14 mouse cellular contexts compared by ENCODE assay signal in the genomic region with DNA sequence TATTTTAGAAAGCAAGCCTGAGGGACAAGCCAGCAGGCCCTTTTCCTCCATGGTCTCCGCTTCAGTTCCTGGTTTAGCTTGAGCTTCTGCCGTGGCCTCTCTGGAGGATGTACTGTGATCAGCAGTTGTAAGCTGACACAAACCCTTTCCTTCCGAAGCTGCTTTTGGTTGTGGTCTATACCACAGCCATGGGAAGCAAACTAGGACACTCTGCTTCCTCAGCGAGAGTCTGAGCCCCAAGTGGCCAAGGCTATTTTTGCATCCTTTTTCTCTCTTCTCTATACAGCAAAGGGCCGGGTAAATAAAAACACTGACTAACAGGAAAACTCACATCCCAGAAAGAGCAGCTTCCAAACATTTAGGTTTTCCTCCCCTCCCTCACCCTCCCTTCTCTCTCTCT. TPM values are rescaled to one million over a fixed set of nuclear protein-coding genes. Genes with fewer than 3 reads are reported as not detected.
A peak's percentile ranks its signal among the peaks of the same experiment; 100 is the strongest.
DNase-seq lines count a peak whose midpoint lies in the region; ATAC-seq and TF ChIP-seq lines count a peak whose summit lies in the region.
"Had no signal": no experiment of that assay in that cellular context is flagged by ENCODE, and none has a peak within 500 bp of the region (broad histone marks: within the 10 kb centered on the region; RNA-seq: fewer than 3 reads in every experiment).

No protein-coding gene starts in this region.

- in situ Hi-C loops in CH12.LX (cut with MboI; ENCODE audit: low pct_ligation_motif_present, low pct_unique_long_range_greater_than_20kb, low sequenced_read_pairs): no loop called here

- H3K79me2 ChIP-seq in CH12.LX (replicated peaks; ENCODE audit: control insufficient read depth, extremely low read depth, insufficient read depth, poor library complexity, severe bottlenecking): no peaks in the 10 kb centered on the region

- no peak overlapping the region for H3K4me2 ChIP-seq in CH12.LX (ENCODE audit: insufficient read depth, low read depth, poor library complexity, severe bottlenecking)
- H3K4me2 ChIP-seq: limb, embryonic 12.5 days; midbrain, embryonic 13.5 days; stomach, embryonic 15.5 days had no signal

- peaks cover 2% of the 10 kb centered on the region for H3K9me3 ChIP-seq in CH12.LX (replicated peaks; ENCODE audit: low read length)
- H3K9me3 ChIP-seq: limb, embryonic 12.5 days; midbrain, embryonic 13.5 days; stomach, embryonic 15.5 days had no signal

- no peak; the same call in 1 of the 2 replicates for TF ChIP-seq RAD21 in CH12.LX (IDR thresholded peaks at IDR 0.05; ENCODE audit: low read depth, low read length)

- H3K4me1 ChIP-seq in CH12.LX (ENCODE audit: control insufficient read depth in 1 of 2, insufficient read depth in 2 of 2): peaks cover 11 to 37% of the 10 kb centered on the region in 2 experiments

- H3K36me3 ChIP-seq in CH12.LX (replicated peaks in 1 of 2; ENCODE audit: control insufficient read depth in 1 of 2, insufficient read depth in 1 of 2, low read length in 1 of 2): no peaks in the 10 kb centered on the region
- H3K36me3 ChIP-seq: limb, embryonic 12.5 days; midbrain, embryonic 13.5 days; stomach, embryonic 15.5 days had no signal

- H3K4me3 ChIP-seq in gastrocnemius, adult 2 months: no peak overlapping the region
- H3K4me3 ChIP-seq in CH12.LX (replicated peaks in 1 of 3; ENCODE audit: low read depth in 2 of 3, low read length in 2 of 3, poor library complexity in 1 of 3): no peak overlapping the region
- H3K4me3 ChIP-seq: erythroblast, embryonic 14.5 days; limb, embryonic 12.5 days; midbrain, embryonic 13.5 days; stomach, embryonic 15.5 days had no signal

- intact Hi-C loops in gastrocnemius, adult 2 months (cut with DNase I): no loop called here
- intact Hi-C loops in left cerebral cortex, postnatal 14 days (cut with DNase I): no loop called here

- ATAC-seq in megakaryocyte, adult 5-6 weeks (ENCODE audit: poor library complexity, severe bottlenecking): peak; percentile 53
- ATAC-seq: midbrain, embryonic 13.5 days had no signal

- no peaks in the 10 kb centered on the region for H3K27me3 ChIP-seq in CH12.LX (replicated peaks)
- H3K27me3 ChIP-seq: limb, embryonic 12.5 days; midbrain, embryonic 13.5 days; stomach, embryonic 15.5 days had no signal

- H3K9ac ChIP-seq in CH12.LX (ENCODE audit: insufficient read depth, low read depth): no peak overlapping the region
- H3K9ac ChIP-seq: limb, embryonic 12.5 days; midbrain, embryonic 13.5 days; stomach, embryonic 15.5 days had no signal

- TF ChIP-seq POLR2A in CH12.LX (IDR thresholded peaks at IDR 0.05; ENCODE audit: low read depth, low read length): no peak

- dilution Hi-C loops in CH12.LX (cut with MboI; ENCODE audit: extremely low pct_ligation_motif_present, extremely low pct_unique_long_range_greater_than_20kb, low sequenced_read_pairs): no loop called here

- DNase-seq in gastrocnemius, adult 2 months: no peak
- no peak for DNase-seq in gastrocnemius, postnatal 25 days
- DNase-seq in left cerebral cortex, postnatal 14 days (ENCODE audit: low spot score in 2 of 2): peak; percentile 33 to 49
- DNase-seq in left cerebral cortex, adult 8-10 months (ENCODE audit: low spot score in 2 of 2): no peak
- DNase-seq in CH12.LX (ENCODE audit: extremely low read depth): no peak
- no peak for DNase-seq in spleen, adult 18-20 months
- DNase-seq in c-Kit-positive CD71-positive TER-119-positive erythroid progenitor cells, embryonic 14.5 days (ENCODE audit: low spot score): no peak
- DNase-seq: kidney, adult 8-10 months had no signal

- TF ChIP-seq CTCF in gastrocnemius, adult 2 months (IDR thresholded peaks at IDR 0.05): peak; percentile 20; the same call in 1 of the 2 replicates
- TF ChIP-seq CTCF in CH12.LX (conservative IDR thresholded peaks at IDR 0.05 in 1 of 2, IDR thresholded peaks at IDR 0.05 in 1 of 2; ENCODE audit: low read depth in 2 of 2, low read length in 2 of 2): peak; percentile 19 to 40; a peak in 2 of 4 replicates

- TF ChIP-seq EP300 in CH12.LX (IDR thresholded peaks at IDR 0.05; ENCODE audit: low read length): no peak

- no peak overlapping the region for H3K27ac ChIP-seq in gastrocnemius, adult 2 months
- no peak overlapping the region for H3K27ac ChIP-seq in CH12.LX (ENCODE audit: insufficient read depth, low read depth)
- H3K27ac ChIP-seq: limb, embryonic 12.5 days; midbrain, embryonic 13.5 days; stomach, embryonic 15.5 days had no signal

TF ChIP-seq in CH12.LX, 34 proteins besides CTCF, POLR2A, EP300 and RAD21:
- no peak for TF ChIP-seq NELFE (IDR thresholded peaks at IDR 0.05; ENCODE audit: low read depth, low read length)
- no peak for TF ChIP-seq ELF1 (IDR thresholded peaks at IDR 0.05; ENCODE audit: low read depth, low read length)
- TF ChIP-seq ZC3H11A (IDR thresholded peaks at IDR 0.05; ENCODE audit: low read depth, low read length): no peak
- no peak for TF ChIP-seq RCOR1 (conservative IDR thresholded peaks at IDR 0.05; ENCODE audit: low read depth, low read length)
- TF ChIP-seq TCF12 (IDR thresholded peaks at IDR 0.05; ENCODE audit: low read depth, low read length): no peak
- no peak for TF ChIP-seq MAFK (IDR thresholded peaks at IDR 0.05; ENCODE audit: insufficient replicate concordance, low read length)
- TF ChIP-seq NRF1 (IDR thresholded peaks at IDR 0.05; ENCODE audit: low read depth, low read length): no peak
- TF ChIP-seq USF1 (IDR thresholded peaks at IDR 0.05; ENCODE audit: low read depth, low read length): no peak
- no peak for TF ChIP-seq ZKSCAN1 (IDR thresholded peaks at IDR 0.05; ENCODE audit: borderline replicate concordance, low read depth, low read length)
- TF ChIP-seq MXI1 (IDR thresholded peaks at IDR 0.05; ENCODE audit: low read depth, low read length): no peak

RNA-seq across cellular contexts. Expression of a gene that starts 1.8 kb away (rescaled TPM):
- not detected for total RNA-seq in gastrocnemius, adult 2 months (2021)
- under 1 TPM in 1 of 2 experiments, not detected in 1; 0.54 TPM for total RNA-seq in gastrocnemius, postnatal 25 days (2021)
- 1 to 10 TPM; 5.1 to 5.3 TPM for total RNA-seq in left cerebral cortex, postnatal 14 days (2021)
- total RNA-seq in left cerebral cortex, adult 8-10 months (2022): 10 to 100 TPM in 1 of 4 experiments, 1 to 10 TPM in 3; 5.5 to 10.1 (median 8.7) TPM
- 0.38 and 1.4 TPM in 2 replicates for total RNA-seq in CH12.LX (2012; rRNA removed)
- 0.70 and 0.81 TPM in 2 replicates for total RNA-seq in CH12.LX (2014; rRNA removed)
- 1.1 and 1.5 TPM in 2 replicates for polyA plus RNA-seq in CH12.LX (2012; ENCODE audit: insufficient read length, low read depth)
- not detected in 2 replicates for total RNA-seq in megakaryocyte, adult 5-6 weeks (2015)
- total RNA-seq in megakaryocyte, adult 5-6 weeks (2017): 0.11 TPM in 1 of 2 replicates, not detected in the other
- polyA plus RNA-seq: erythroblast, embryonic 14.5 days had no signal

RNA-seq across cellular contexts. Expression of a gene that starts 30.1 kb away (rescaled TPM):
- 10 to 100 TPM; 41.7 to 51.3 TPM for total RNA-seq in gastrocnemius, adult 2 months (2021)
- total RNA-seq in gastrocnemius, postnatal 25 days (2021): 10 to 100 TPM; 22.8 to 35.7 TPM
- 1 to 10 TPM in 1 of 2 experiments, under 1 TPM in 1; 0.75 to 1.3 TPM for total RNA-seq in left cerebral cortex, postnatal 14 days (2021)
- 1 to 10 TPM; 1.9 to 3.4 (median 2.4) TPM for total RNA-seq in left cerebral cortex, adult 8-10 months (2022)
- total RNA-seq in CH12.LX (2012; rRNA removed) (1.3 and 2.8 TPM in 2 replicates), CH12.LX (2014; rRNA removed) (2.3 and 2.6 TPM in 2 replicates)
- 3.1 and 3.5 TPM in 2 replicates for polyA plus RNA-seq in CH12.LX (2012; ENCODE audit: insufficient read length, low read depth)
- total RNA-seq in megakaryocyte, adult 5-6 weeks (2015): 1.0 and 1.9 TPM in 2 replicates
- total RNA-seq in megakaryocyte, adult 5-6 weeks (2017): 1.6 and 2.6 TPM in 2 replicates

RNA-seq across cellular contexts. Expression of a gene that starts 31.5 kb away (rescaled TPM):
- not detected for total RNA-seq in gastrocnemius, adult 2 months (2021)
- not detected for total RNA-seq in gastrocnemius, postnatal 25 days (2021)
- total RNA-seq in left cerebral cortex, postnatal 14 days (2021): under 1 TPM in 1 of 2 experiments, not detected in 1; 0.22 TPM
- not detected for total RNA-seq in left cerebral cortex, adult 8-10 months (2022)
- 0.13 TPM in 1 of 2 replicates, not detected in the other for total RNA-seq in CH12.LX (2012; rRNA removed)
- not detected in 2 replicates for total RNA-seq in CH12.LX (2014; rRNA removed)
- 0.14 TPM in 1 of 2 replicates, not detected in the other for polyA plus RNA-seq in CH12.LX (2012; ENCODE audit: insufficient read length, low read depth)
- total RNA-seq in megakaryocyte, adult 5-6 weeks (2015): not detected in 2 replicates
- not detected in 2 replicates for total RNA-seq in megakaryocyte, adult 5-6 weeks (2017)
- total RNA-seq: gastrocnemius, postnatal 4 days had no signal
- polyA plus RNA-seq: erythroblast, embryonic 14.5 days; limb, embryonic 12.5 days; midbrain, embryonic 13.5 days had no signal

Comparison
In these comparisons a context has a peak if more than half of its experiments do, and no peak if none do; other contexts are left out.
1. DNase-seq: peak in left cerebral cortex, postnatal 14 days (2 of 2); none in gastrocnemius, adult 2 months (single experiment), gastrocnemius, postnatal 25 days (single experiment), left cerebral cortex, adult 8-10 months (0 of 2), CH12.LX (single experiment), spleen, adult 18-20 months (0 of 2) and c-Kit-positive CD71-positive TER-119-positive erythroid progenitor cells, embryonic 14.5 days (single experiment).
2. RNA of a gene that starts 30.1 kb away (total RNA-seq): 41.7 to 51.3 TPM in gastrocnemius, adult 2 months and 22.8 to 35.7 TPM in gastrocnemius, postnatal 25 days; 1.3 to 2.8 TPM in CH12.LX, 1.9 to 3.4 TPM in left cerebral cortex, adult 8-10 months, 1.0 to 2.6 TPM in megakaryocyte, adult 5-6 weeks and 0.75 to 1.3 TPM in left cerebral cortex, postnatal 14 days; every median in the first group is over 4 times any median in the second.